Mouse (Mus musculus): ENCODE data around the gene Adam22.

The Adam22 gene

DNA sequence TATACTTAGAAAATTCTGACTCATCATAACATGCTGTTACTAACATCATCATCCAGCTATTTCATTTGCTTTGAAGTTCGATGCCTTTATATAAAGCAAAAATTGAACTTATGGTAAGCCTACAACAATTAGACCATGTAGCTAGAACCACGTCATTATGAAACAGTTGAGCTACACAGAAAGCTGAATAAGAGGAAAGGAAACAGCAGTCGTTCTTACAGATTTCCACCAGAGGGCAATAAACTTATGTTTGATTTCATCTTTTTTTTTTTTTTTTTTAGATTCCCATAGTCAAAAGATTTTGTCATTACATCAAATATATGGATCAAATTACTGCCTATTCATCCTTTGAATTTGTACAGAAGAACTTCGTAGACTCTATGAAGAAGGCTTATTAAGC lies 203.2 kb downstream of the Adam22 start:
- peak; percentile 74 for DNase-seq (ENCODE audit: low spot score)

DNA sequence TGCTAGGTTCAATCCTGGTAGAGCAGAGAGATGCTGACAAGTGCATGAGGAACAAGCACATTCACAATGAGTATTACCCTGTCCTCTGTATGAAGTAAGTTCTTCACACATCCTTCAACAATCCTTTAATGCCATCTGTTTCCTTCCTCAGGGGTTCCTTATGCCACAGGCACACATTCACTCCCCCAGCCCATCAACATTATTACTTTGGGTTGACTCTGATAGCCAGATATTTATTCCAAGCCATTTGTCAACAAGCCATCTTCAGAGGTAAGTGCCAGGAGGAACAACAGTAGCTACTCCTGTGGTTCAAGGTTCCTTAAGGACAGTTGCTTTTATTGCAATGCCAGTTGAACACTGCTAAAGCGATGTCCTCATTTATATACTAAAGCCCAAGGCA lies 216.3 kb downstream of the Adam22 start:
- no peak for DNase-seq (ENCODE audit: low spot score)

DNA sequence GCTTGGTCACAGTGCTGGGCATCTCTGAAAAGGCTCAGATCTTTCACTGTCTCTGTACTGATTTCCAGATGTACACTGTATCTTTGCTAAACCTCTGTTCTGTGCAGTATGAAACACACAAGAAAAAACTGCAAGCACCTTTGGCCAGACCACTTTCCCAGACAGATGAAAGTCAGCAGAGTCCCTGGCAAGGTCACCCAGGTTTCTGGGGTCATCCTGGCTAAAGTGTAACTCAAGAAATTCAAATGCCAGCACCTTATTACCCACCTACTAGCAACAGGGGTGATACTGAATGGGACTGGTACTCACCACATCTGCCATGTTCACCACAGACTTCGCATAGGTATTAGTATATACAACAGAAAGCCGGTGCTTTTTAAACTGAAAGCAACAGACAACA lies 221.8 kb downstream of the Adam22 start:
- no peak for DNase-seq (ENCODE audit: low spot score)

DNA sequence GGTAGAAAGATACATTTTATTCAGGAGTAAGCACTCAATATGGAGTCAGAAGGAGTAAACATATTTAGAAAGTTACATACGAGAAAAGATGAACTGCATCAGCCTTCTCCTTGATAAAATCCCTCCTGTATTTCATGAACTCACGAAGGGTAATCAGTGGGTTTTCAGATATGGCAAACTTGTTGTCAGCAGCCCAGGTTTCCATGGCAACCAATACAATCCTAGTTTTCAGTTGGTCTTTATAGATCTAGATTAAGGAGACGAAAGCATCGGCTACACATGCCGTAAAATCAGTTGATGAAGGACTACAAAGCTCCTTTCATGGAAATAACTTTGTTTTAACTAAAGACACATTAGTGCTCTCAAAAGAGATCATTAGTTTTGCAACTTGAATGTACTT lies 222.5 kb downstream of the Adam22 start:
- DNase-seq (ENCODE audit: low spot score), result no peak

DNA sequence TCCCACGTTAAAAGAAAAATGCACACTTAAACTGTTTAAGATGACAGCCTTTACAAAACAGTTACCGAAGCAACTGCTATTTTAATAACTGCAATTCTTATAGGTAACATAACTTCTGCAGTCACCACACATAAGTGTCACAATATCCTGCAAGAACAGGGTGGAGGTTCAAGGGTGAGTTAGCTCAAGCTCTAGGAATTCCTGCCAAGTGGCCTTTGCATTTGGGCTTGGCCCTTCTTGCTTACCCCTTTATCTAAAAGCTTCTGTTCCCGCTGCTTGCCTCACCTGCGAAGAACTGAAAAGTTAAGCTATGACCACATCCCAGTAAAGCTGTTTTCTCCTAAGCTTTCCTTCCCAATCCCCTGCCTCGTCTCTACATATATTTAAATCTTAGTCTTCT lies 235.4 kb downstream of the Adam22 start:
- no peak for DNase-seq (ENCODE audit: low spot score)

DNA sequence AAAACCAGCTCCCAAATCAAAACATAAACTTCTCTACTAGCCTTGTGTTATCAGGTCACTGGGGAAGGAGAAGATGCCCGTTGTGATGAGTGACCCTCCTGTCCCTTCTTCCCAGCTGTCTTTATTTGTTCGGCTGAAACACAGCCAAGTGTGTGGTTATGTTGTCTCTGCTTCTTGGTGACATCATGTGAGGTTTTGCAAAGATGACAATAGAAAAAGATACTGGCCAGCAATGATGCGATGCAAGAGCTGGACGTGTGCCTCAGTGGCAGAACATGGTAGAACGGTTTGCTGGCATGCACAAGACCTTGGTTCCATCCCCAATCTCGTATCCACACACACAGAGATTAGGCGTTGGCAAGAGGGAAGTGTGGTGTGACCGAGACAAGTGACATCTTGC lies 236.0 kb downstream of the Adam22 start:
- DNase-seq (ENCODE audit: low spot score), result no peak

DNA sequence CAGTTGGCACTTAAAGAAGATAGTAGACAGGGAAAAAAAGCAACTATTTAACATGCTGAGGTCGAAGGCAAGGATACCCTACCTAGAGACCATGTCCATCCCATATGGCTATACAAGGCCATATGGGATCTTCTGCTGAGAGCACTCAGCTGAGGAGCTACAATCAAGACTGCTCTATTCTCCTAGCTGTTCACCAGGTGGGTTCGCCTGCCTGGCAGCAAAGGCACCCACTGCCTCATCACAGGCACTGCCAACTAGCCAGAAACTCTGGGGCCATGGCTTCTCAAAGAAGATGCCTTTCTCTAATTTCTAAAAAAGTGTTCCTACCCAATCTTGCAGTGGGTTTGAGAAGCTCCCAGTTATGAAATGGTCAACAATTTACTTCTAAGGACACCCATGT lies 238.2 kb downstream of the Adam22 start:
- no peak for DNase-seq (ENCODE audit: low spot score)

DNA sequence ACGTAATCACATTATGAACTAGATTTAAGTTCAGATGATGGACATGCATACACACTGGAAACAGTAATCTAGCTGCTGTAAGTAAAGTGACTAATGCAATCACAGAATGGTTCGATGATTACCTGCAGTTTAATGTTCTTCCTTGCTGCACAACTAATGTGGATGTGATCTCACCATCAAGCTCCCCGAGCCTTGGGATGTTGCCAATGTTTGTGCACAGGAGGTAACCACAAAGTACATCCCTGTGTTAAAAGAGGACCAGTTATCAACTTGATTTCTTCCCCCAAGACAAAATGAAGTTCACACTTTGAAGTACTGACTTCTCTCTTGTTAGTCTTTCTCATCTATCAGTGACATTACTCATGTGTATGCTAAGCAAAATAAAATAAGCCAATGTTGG lies 247.0 kb downstream of the Adam22 start:
- DNase-seq (ENCODE audit: low spot score), result no peak

DNA sequence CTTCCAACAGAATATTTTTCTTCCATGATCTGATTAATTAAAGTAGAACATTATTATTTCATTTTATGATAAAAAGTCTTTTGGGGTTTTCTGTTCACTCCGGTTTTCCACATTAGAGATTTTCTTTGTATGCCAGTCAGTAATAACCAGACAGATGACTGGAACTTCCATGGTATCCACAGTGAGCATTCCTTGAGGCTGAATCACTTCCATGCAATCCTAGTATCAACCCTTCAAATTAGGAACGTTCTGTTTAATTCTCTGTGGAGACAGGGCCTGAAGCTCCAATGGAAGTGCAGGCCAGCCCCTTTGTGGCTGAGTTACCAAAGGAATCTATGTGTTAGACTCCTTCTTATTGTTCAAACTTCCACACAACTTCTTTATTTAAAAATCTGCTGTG lies 247.9 kb downstream of the Adam22 start:
- DNase-seq (ENCODE audit: low spot score), result no peak

DNA sequence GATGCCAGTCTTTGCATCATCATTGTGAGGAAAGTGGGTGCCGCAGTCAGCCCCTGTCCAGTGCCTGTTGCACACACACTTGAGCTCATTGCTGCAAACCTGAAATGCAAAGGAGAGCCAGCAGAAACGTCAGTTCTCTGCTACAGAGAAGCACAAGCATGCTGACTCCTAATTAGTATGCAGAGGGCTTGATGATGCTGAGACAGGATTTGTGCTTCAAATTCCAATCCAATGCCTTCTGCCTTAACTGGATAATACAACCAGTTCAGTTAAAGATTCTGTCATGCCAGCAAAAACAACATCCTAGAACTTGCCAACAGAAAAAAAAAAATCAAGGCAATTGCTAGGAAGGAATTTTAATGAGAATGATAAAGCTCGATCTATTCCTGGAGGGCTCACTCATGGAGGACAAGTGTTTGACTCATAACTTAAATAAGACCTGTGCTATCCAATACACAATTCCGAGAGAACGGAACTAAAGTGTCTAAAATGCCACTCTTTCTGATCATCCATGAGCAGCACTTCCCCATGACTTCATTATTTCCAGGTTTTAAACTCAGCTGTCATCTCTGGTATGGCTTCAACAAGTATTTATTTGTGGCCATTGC lies 251.3 kb downstream of the Adam22 start:
- no peak for DNase-seq (ENCODE audit: low spot score)

DNA sequence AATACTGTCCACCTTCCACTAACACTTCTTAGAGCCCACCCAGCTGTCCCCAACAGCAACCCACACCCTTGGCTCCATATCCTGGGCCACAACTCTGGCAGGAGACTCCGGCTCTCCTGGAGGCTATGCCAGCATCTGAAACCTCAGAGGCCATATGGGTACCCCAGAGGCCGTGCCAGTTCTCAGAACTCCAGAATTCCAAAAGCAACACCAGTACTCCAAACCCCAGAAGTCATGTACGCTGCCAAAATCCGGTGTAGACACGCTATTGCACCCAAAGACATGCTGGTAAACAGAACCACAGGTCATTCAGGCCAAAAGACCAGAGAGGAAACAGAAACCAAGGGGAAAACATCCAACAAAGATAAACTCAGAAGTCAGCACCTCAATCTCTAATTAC lies 255.7 kb downstream of the Adam22 start:
- DNase-seq (ENCODE audit: low spot score), result no peak

DNA sequence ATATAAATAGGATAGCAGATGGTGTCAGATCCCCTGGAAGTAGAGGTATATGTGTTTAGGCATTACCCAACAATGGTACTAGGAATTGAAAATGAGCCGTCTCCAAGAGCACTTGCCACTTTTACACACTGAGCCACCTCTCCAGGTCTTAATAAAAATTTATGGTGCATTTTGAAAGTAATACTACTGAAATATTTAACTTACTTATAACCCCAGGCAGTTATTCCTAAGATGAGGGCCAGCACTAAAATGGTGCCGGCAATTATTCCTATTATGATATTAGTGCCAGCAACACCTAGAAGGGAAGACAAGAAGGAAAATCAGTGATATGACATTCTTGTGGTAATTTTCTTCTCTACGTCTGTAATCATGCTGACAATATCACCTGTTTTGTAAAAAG lies 256.3 kb downstream of the Adam22 start:
- no peak for DNase-seq (ENCODE audit: low spot score)

DNA sequence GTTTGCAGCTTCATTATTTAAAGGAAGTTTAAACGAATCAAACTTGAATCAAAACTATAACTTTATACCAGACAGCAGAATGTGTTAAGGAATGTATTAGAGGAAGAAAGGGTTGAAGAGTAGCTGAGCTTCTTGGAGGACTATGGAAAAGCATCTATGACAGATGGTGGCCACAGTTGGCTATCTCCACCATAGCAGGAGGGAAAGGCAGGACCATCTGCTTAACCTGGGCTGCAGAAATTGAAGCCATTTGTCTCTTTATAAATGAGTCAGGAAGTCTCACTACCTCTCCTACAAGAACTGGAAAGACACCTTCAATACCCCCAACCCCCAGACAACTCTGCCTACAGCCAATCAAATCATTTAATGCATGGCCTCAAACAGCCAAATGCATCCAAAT lies 272.3 kb downstream of the Adam22 start:
- DNase-seq (ENCODE audit: low spot score), result no peak

DNA sequence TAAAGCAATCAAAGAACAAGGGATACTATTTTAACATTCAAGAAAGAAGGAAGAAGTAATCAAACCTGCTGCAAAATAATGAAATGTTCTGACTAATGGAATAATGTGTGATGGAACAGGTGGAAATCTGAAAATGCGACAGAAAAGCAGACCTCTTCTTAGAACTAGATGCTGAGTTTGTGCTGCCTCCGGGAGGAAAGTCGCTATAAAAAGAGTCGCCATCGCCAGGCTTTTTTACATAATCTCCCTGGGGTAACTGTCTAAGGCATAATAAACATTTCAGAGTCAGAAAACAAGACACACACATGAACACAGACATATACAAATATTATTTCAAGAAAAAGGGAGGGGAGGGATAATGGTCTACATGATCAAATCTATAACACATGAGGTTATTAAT lies 273.0 kb downstream of the Adam22 start:
- DNase-seq (ENCODE audit: low spot score), result no peak

DNA sequence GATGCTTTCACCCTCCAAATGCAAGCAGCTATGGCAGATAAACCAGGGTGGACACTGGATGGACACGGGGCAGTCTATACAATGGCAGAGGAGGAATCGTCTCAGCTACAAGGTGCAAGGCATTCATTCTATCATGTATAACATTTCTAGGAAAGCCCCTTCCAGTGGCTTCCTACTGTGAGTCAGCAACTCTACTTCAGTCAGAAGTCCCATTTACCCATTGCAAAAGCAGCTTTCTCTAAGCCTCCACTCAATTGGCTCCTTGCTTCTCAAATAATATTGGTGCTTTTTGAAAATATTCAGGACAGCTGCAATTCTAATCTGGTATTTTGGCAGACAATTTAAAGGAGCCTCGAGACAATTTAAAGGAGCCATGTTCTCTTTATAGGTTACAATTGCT lies 279.8 kb downstream of the Adam22 start:
- DNase-seq (ENCODE audit: low spot score), result no peak

DNA sequence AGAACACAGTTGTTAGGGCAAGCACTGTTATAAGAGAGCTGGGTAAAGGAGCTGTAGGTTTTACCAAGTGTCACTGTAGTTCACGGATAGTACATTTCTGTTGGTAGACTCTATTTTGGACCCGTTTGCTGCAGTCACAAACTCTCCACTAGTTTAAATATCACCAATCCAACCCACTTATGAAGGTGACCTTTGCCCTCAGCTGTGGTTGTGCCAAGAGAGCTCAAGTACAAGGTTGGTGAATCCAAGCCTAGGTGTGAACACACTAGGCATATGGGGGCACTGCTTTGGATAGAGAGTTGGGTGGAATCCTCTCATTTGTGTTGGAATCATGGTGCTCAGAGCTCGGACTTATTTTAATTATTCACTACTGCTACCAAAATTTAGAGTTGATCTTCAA lies 282.3 kb downstream of the Adam22 start:
- no peak for DNase-seq (ENCODE audit: low spot score)

DNA sequence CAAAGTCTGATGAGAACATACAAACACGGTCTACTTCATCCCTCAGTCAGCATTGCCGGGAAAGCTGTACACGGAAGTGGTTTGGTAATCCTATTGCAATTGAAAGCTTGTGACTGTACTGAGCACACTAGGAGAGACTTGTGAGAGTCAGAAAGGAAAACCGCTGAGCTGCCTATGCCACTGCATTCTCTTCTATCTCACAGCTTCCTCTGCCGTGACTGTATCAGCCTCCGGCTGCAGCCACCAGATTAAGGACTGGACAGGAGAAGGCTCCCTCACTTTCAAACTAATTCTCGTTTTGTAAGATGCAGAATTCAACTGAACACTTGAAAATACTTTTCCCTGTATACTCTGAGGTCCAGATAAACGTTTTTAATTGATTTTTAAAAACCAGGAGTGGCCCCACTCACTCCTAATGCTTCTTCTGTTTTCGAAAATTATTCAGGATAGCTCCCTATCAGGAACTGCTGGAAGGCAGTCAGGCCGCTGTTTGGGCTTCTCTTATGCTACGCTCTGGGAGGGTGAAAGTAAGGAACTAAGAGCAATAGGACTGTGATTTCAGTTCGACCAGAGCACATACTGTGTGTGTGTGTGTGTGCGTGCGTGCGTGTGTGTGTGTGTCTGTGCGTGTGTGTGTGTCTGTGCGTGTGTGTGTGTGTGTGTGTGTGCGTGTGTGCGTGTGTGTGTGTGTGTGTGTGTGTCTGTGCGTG lies 285.0 kb downstream of the Adam22 start:
- DNase-seq (ENCODE audit: low spot score), result no peak

DNA sequence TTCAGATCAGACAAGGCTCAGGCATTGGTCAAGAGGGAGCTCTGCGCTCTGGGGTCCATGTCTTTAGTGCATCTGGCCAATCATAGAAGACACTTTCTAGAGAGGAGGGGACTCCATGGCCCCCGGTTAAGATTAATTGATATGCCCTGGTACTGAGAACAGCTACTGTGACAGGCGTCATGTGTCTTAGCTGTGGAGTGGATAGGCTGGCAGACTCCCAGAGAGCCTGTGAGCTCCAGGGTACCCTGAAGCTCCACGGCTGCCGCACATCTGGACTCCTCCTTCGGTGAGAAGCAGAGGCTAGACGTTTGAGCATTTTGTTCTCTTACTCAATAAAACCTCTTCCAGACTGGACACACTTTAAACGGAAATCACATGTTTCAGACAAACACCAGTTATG lies 290.5 kb downstream of the Adam22 start:
- no peak for DNase-seq (ENCODE audit: low spot score)

DNA sequence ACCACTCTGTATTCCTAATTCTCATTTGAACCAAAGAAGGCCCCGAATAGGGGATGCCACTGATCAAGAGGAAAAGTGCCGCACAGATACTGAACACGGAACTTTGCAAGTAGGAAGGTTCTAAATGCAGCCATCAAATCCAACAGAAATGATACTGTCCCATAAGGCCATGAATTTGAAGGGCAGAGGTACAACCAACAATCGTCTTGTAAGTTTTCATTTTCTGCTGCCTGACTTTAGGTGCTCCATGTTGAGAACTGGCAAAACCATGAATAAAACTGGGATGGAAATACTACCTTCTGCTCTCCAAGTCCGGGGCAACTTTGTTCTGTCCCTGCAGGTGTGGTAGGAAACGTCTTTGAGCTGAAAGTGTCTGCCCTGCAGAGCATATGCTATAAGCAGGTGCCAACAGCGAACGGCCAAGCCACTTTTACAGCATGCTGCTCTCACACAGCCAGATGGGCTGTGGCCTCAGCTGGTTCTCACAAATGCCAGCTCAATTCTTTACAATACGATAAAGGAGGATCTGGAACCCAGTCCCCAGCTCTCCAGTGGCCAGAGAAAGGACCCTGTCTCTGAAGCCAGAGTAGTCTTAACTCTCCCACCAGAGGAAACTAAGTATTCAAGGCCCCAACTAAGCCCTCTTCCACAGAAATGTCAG lies 293.9 kb downstream of the Adam22 start:
- DNase-seq (ENCODE audit: low spot score), result no peak

DNA sequence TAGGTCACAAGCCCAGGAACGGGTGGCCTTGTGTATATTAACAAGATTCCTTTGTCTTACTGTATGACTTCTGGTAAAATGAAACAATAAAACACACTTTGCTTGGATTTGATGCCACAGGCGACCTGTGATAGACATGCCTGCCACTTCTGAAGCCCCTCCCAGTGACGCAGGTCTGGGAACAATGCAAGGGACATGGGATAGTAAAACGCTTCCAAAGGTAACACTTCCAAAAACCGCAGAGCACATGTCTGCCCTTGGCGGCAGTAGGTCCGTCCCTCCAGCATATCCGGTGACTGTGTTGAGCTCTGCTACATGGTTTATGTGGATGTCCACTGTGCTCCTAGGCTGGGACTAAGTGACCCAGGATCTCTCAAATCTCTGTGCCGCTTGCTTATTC lies 294.6 kb downstream of the Adam22 start:
- no peak for DNase-seq (ENCODE audit: low spot score)

DNA sequence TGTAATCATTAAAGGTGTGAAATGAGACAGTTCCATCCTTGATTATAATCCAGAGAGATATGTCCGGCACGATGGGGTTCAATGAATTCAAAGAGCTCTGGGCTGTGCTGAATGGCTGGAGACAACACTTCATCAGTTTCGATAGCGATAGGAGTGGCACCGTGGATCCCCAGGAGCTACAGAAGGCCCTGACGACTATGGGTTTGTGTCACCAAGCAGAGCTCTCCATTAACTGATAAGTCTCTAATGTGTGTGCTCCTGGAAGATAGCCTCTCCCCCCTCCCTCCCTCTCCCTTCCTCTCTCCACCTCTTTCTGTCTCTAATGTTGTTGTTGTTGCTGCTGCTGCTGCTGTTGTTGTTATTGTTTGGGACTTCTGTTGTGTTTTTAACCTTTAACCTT lies 304.8 kb downstream of the Adam22 start:
- no peak for DNase-seq (ENCODE audit: low spot score)

DNA sequence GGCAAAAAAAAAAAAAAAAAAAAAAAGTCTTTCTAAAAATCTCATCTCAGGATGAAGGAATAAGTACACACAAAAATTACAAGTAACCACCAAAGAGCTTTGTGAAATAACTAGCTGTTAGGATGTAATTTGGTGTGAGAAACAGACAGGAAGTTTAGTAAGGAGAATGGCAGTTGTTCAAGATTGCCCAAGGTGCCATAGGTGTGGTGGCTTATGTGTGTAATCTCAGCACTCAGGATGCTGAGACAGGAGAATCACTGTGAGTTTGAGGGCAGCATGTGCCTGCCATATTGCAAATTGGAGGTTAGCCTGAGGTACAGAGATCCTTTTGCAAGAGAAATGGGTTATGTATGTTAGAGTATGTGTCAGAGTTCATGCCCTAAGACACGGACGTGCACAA lies 305.5 kb downstream of the Adam22 start:
- no peak for DNase-seq (ENCODE audit: low spot score)

DNA sequence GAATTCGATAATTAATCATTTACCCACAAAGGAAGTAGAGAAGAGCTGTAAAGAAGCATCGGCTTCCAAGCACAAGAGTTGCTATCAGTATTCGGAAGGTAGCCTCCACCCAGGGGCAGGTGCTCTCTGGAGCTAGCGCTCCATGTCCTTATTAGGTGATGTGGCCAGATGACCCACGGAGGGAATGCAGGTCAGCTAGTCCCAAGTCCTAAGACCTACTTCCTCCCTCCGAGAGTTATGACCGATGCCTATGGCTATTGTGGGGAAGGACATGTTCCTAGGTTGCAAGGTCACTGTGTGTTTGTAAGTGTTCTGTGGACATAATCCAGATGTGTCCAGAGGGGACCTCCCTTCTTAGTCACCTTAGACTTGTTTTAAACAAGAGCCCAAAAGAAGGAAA lies 309.9 kb downstream of the Adam22 start:
- DNase-seq (ENCODE audit: low spot score), result no peak

DNA sequence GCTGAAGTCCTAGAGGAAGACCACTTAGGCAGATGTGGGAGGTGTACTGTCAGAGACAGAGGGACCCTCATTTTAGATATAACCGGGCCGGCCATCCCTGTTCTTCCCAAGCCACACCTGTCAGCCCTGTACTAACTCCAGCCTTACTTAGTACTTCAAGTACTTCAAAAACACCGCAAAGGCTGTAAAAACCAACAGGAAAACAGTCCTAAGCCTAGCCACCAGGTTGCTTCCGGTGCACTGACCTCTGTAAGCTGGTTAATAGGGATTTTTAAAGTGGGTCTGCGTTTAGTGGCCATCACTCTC lies 311.0 kb downstream of the Adam22 start:
- no peak for DNase-seq (ENCODE audit: low spot score)

Measured in retina, embryonic 14.5 days (tissue).